Mouse (Mus musculus) CD4-positive naive resting alpha-beta T cell, adult 76 days (primary cell): Measurements from ENCODE around the gene Il25. TPM values are rescaled to one million over a fixed set of nuclear protein-coding genes. Genes with fewer than 3 reads are reported as not detected.

ENCODE experiments used
- total RNA-seq: library from RNA; stranded (reverse); gene quantifications from one replicate; pipeline ENCODE4 v1.2.4, GENCODE M21; 2023

Il25 gene
- not detected for total RNA-seq

GRCm38 (mm10) chr14:54932645-54933150, at the start of gene Il25:
TSS of gene Il25 (plus strand) at chr14:54932695.

GRCm38 (mm10) chr14:54883154-54884021, 49.1 kb upstream of the Il25 start, which contains the start of the genes Bcl2l2 and Gm20521:
TSS of gene Bcl2l2 (plus strand) at chr14:54883377.
TSS of gene Gm20521 (plus strand) at chr14:54883441.

GRCm38 (mm10) chr14:54892200-54892599, 40.3 kb upstream of the Il25 start, which contains the start of gene Pabpn1:
TSS of gene Pabpn1 (plus strand) at chr14:54892500.

GRCm38 (mm10) chr14:54912886-54913285, 19.6 kb upstream of the Il25 start, which contains the start of gene Slc22a17:
TSS of gene Slc22a17 (minus strand) at chr14:54913132.

GRCm38 (mm10) chr14:54925349-54926342, 6.8 kb upstream of the Il25 start, which contains the start of gene Efs:
TSS of gene Efs (minus strand) at chr14:54926126.

GRCm38 (mm10) chr14:54935904-54936830, 3.7 kb downstream of the Il25 start, which contains the start of gene Cmtm5:
TSS of gene Cmtm5 (plus strand) at chr14:54936261.

GRCm38 (mm10) chr14:54966320-54966977, 34.0 kb downstream of the Il25 start, which contains the start of gene Myh6:
TSS of gene Myh6 (minus strand) at chr14:54966927.

GRCm38 (mm10) chr14:54976633-54977032, 44.1 kb downstream of the Il25 start, which contains the start of gene Gm17428:
TSS of gene Gm17428 (plus strand) at chr14:54976933.

Other genes starting within 250 kb of the Il25 start
- 34.4 TPM for gene 1700123O20Rik, start 246.5 kb upstream of the Il25 start, total RNA-seq
- 601 TPM for gene Acin1, start 245.8 kb upstream of the Il25 start, total RNA-seq
- gene Gm29776, start 233.9 kb upstream of the Il25 start, total RNA-seq = not detected
- gene Cebpe, start 220.5 kb upstream of the Il25 start, total RNA-seq = not detected
- 0.85 TPM for gene Slc7a8, start 150.7 kb upstream of the Il25 start, total RNA-seq
- gene Rnf212b, start 118.6 kb upstream of the Il25 start, total RNA-seq = not detected
- 3.3 TPM for gene Homez, start 61.7 kb upstream of the Il25 start, total RNA-seq
- gene Ppp1r3e, start 55.1 kb upstream of the Il25 start, total RNA-seq = 17.4 TPM
- gene Bcl2l2, start 49.3 kb upstream of the Il25 start, total RNA-seq = 1.4 TPM
- not detected for gene Gm20521, start 49.3 kb upstream of the Il25 start, total RNA-seq
- gene Pabpn1, start 40.2 kb upstream of the Il25 start, total RNA-seq = 243 TPM
- 2.0 TPM for gene Slc22a17, start 19.6 kb upstream of the Il25 start, total RNA-seq
- not detected for gene Efs, start 6.6 kb upstream of the Il25 start, total RNA-seq
- gene Cmtm5, start 3.6 kb downstream of the Il25 start, total RNA-seq = not detected
- not detected for gene Myh6, start 34.2 kb downstream of the Il25 start, total RNA-seq
- gene Gm17428, start 44.2 kb downstream of the Il25 start, total RNA-seq = not detected
- not detected for gene Myh7, start 61.9 kb downstream of the Il25 start, total RNA-seq
- gene Ngdn, start 82.8 kb downstream of the Il25 start, total RNA-seq = 92.5 TPM
- 21.5 TPM for gene Zfhx2, start 159.6 kb downstream of the Il25 start, total RNA-seq
- gene Thtpa, start 162.1 kb downstream of the Il25 start, total RNA-seq = 4.0 TPM
- 104 TPM for gene Ap1g2, start 173.9 kb downstream of the Il25 start, total RNA-seq
- gene Jph4, start 184.2 kb downstream of the Il25 start, total RNA-seq = not detected